Mouse (Mus musculus): ENCODE results near the gene Lhfpl2.

GRCm38 (mm10) chr13:94058642-94059222, 1.1 kb downstream of the Lhfpl2 start:
- TF ChIP-seq EP300 (IDR thresholded peaks at IDR 0.05; ENCODE audit: low read length), result no peak
- TF ChIP-seq POLR2A (IDR thresholded peaks at IDR 0.05; ENCODE audit: low read depth, low read length), result no peak
- no peak for TF ChIP-seq RCOR1 (conservative IDR thresholded peaks at IDR 0.05; ENCODE audit: low read depth, low read length)
- no peak for TF ChIP-seq POLR2AphosphoS2 (IDR thresholded peaks at IDR 0.05; ENCODE audit: low read depth, low read length)
- no peak for TF ChIP-seq IRF4 (IDR thresholded peaks at IDR 0.05; ENCODE audit: low read depth, low read length)
- TF ChIP-seq CTCF (conservative IDR thresholded peaks at IDR 0.05 in 1 of 2, IDR thresholded peaks at IDR 0.05 in 1 of 2; ENCODE audit: low read depth in 2 of 2, low read length in 2 of 2), result no peak
- TF ChIP-seq TCF12 (IDR thresholded peaks at IDR 0.05; ENCODE audit: low read depth, low read length), result no peak
- no peak for TF ChIP-seq SMC3 (IDR thresholded peaks at IDR 0.05; ENCODE audit: low read depth, low read length)
- TF ChIP-seq JUND (conservative IDR thresholded peaks at IDR 0.05; ENCODE audit: low read depth, low read length), result no peak
- TF ChIP-seq HCFC1 (IDR thresholded peaks at IDR 0.05; ENCODE audit: low read depth, low read length), result no peak
- no peak for TF ChIP-seq ELF1 (IDR thresholded peaks at IDR 0.05; ENCODE audit: low read depth, low read length)
